Mouse (Mus musculus): ENCODE data around the gene Cenpe. TPM values are rescaled to one million over a fixed set of nuclear protein-coding genes. Genes with fewer than 3 reads are reported as not detected.

Cenpe gene
- polyA plus RNA-seq, 1 experiment from 2014 or later = 46.7 TPM

- Histone ChIP-seq H3K4me1 (ENCODE audit: control insufficient read depth, insufficient read depth, low read length) (no peaks in the 10 kb centered on the region), H3K9ac (ENCODE audit: low read depth, low read length) (no peak overlapping the region), H3K9me3 (ENCODE audit: control insufficient read depth, low read length) (no peaks in the 10 kb centered on the region), H3K4me3 (ENCODE audit: low read length) (no peak overlapping the region), H3K4me2 (replicated peaks; ENCODE audit: low read depth, low read length) (no peak overlapping the region), H3K27ac (ENCODE audit: low read depth, low read length) (no peak overlapping the region), H3K27me3 (ENCODE audit: control insufficient read depth, insufficient read depth, low read length) (no peaks in the 10 kb centered on the region), H3K36me3 (ENCODE audit: control insufficient read depth, insufficient read depth, low read length) (peaks cover 79% of the 10 kb centered on the region)
- 83% methylated on average over 3 of the region's 3 CpGs for WGBS
- ATAC-seq (ENCODE audit: low FRiP score, low TSS enrichment) = no peak
These were observed 20.1 kb downstream of the Cenpe start for GRCm38 (mm10) chr3:135232462-135232861.

- Histone ChIP-seq H3K27ac (ENCODE audit: low read depth, low read length) (no peak overlapping the region), H3K4me1 (ENCODE audit: control insufficient read depth, insufficient read depth, low read length) (no peaks in the 10 kb centered on the region), H3K9ac (ENCODE audit: low read depth, low read length) (no peak overlapping the region), H3K4me2 (replicated peaks; ENCODE audit: low read depth, low read length) (no peak overlapping the region), H3K27me3 (ENCODE audit: control insufficient read depth, insufficient read depth, low read length) (no peaks in the 10 kb centered on the region), H3K4me3 (ENCODE audit: low read length) (no peak overlapping the region), H3K9me3 (ENCODE audit: control insufficient read depth, low read length) (no peaks in the 10 kb centered on the region), H3K36me3 (ENCODE audit: control insufficient read depth, insufficient read depth, low read length) (peaks cover 92% of the 10 kb centered on the region)
- no peak for ATAC-seq (ENCODE audit: low FRiP score, low TSS enrichment)
These were observed 33.4 kb downstream of the Cenpe start for GRCm38 (mm10) chr3:135245733-135246132.

GRCm38 (mm10) chr3:135246828-135247227, 34.5 kb downstream of the Cenpe start:
- H3K4me3 ChIP-seq (ENCODE audit: low read length) = no peak overlapping the region
- H3K27ac ChIP-seq (ENCODE audit: low read depth, low read length) = no peak overlapping the region
- H3K36me3 ChIP-seq (ENCODE audit: control insufficient read depth, insufficient read depth, low read length) = peaks cover 93% of the 10 kb centered on the region
- H3K4me1 ChIP-seq (ENCODE audit: control insufficient read depth, insufficient read depth, low read length) = no peaks in the 10 kb centered on the region
- no peak overlapping the region for H3K9ac ChIP-seq (ENCODE audit: low read depth, low read length)
- 97% methylated on average over 6 of the region's 6 CpGs for WGBS
- H3K27me3 ChIP-seq (ENCODE audit: control insufficient read depth, insufficient read depth, low read length) = no peaks in the 10 kb centered on the region
- no peaks in the 10 kb centered on the region for H3K9me3 ChIP-seq (ENCODE audit: control insufficient read depth, low read length)
- no peak for ATAC-seq (ENCODE audit: low FRiP score, low TSS enrichment)
- no peak overlapping the region for H3K4me2 ChIP-seq (replicated peaks; ENCODE audit: low read depth, low read length)

GRCm38 (mm10) chr3:135249104-135249503, 36.8 kb downstream of the Cenpe start:
- Histone ChIP-seq H3K36me3 (ENCODE audit: control insufficient read depth, insufficient read depth, low read length) (peaks cover 80% of the 10 kb centered on the region), H3K4me2 (replicated peaks; ENCODE audit: low read depth, low read length) (no peak overlapping the region), H3K9me3 (ENCODE audit: control insufficient read depth, low read length) (no peaks in the 10 kb centered on the region), H3K4me3 (ENCODE audit: low read length) (no peak overlapping the region), H3K27ac (ENCODE audit: low read depth, low read length) (no peak overlapping the region), H3K4me1 (ENCODE audit: control insufficient read depth, insufficient read depth, low read length) (no peaks in the 10 kb centered on the region), H3K27me3 (ENCODE audit: control insufficient read depth, insufficient read depth, low read length) (no peaks in the 10 kb centered on the region), H3K9ac (ENCODE audit: low read depth, low read length) (no peak overlapping the region)
- WGBS = 77% methylated on average over 6 of the region's 6 CpGs
- peak; percentile 75; the same call in 1 of the 2 replicates for ATAC-seq (ENCODE audit: low FRiP score, low TSS enrichment)

- H3K27me3 ChIP-seq (ENCODE audit: control insufficient read depth, insufficient read depth, low read length) = no peaks in the 10 kb centered on the region
- H3K9me3 ChIP-seq (ENCODE audit: control insufficient read depth, low read length) = no peaks in the 10 kb centered on the region
- H3K36me3 ChIP-seq (ENCODE audit: control insufficient read depth, insufficient read depth, low read length) = peaks cover 72% of the 10 kb centered on the region
- H3K27ac ChIP-seq (ENCODE audit: low read depth, low read length) = no peak overlapping the region
- no peak overlapping the region for H3K4me2 ChIP-seq (replicated peaks; ENCODE audit: low read depth, low read length)
- H3K4me3 ChIP-seq (ENCODE audit: low read length) = no peak overlapping the region
- H3K9ac ChIP-seq (ENCODE audit: low read depth, low read length) = no peak overlapping the region
- no peaks in the 10 kb centered on the region for H3K4me1 ChIP-seq (ENCODE audit: control insufficient read depth, insufficient read depth, low read length)
- 93% methylated on average over 6 of the region's 6 CpGs for WGBS
- no peak for ATAC-seq (ENCODE audit: low FRiP score, low TSS enrichment)
These were observed 39.5 kb downstream of the Cenpe start for GRCm38 (mm10) chr3:135251825-135252224.

- ATAC-seq (ENCODE audit: low FRiP score, low TSS enrichment) = no peak
- H3K9ac ChIP-seq (ENCODE audit: low read depth, low read length) = no peak overlapping the region
- H3K27ac ChIP-seq (ENCODE audit: low read depth, low read length) = no peak overlapping the region
- no peaks in the 10 kb centered on the region for H3K4me1 ChIP-seq (ENCODE audit: control insufficient read depth, insufficient read depth, low read length)
- H3K27me3 ChIP-seq (ENCODE audit: control insufficient read depth, insufficient read depth, low read length) = no peaks in the 10 kb centered on the region
- no peak overlapping the region for H3K4me2 ChIP-seq (replicated peaks; ENCODE audit: low read depth, low read length)
- no peaks in the 10 kb centered on the region for H3K9me3 ChIP-seq (ENCODE audit: control insufficient read depth, low read length)
- H3K4me3 ChIP-seq (ENCODE audit: low read length) = no peak overlapping the region
- peaks cover 73% of the 10 kb centered on the region for H3K36me3 ChIP-seq (ENCODE audit: control insufficient read depth, insufficient read depth, low read length)
These were observed 42.4 kb downstream of the Cenpe start for GRCm38 (mm10) chr3:135254784-135255183.

- no peak for ATAC-seq (ENCODE audit: low FRiP score, low TSS enrichment)
- WGBS = 91% methylated on average over 10 of the region's 10 CpGs
- no peak overlapping the region for H3K4me2 ChIP-seq (replicated peaks; ENCODE audit: low read depth, low read length)
- no peaks in the 10 kb centered on the region for H3K4me1 ChIP-seq (ENCODE audit: control insufficient read depth, insufficient read depth, low read length)
- H3K9me3 ChIP-seq (ENCODE audit: control insufficient read depth, low read length) = no peaks in the 10 kb centered on the region
- H3K36me3 ChIP-seq (ENCODE audit: control insufficient read depth, insufficient read depth, low read length) = peaks cover 85% of the 10 kb centered on the region
- no peak overlapping the region for H3K9ac ChIP-seq (ENCODE audit: low read depth, low read length)
- no peaks in the 10 kb centered on the region for H3K27me3 ChIP-seq (ENCODE audit: control insufficient read depth, insufficient read depth, low read length)
- no peak overlapping the region for H3K27ac ChIP-seq (ENCODE audit: low read depth, low read length)
- H3K4me3 ChIP-seq (ENCODE audit: low read length) = no peak overlapping the region
These were observed 46.6 kb downstream of the Cenpe start for GRCm38 (mm10) chr3:135258919-135259318.

- Histone ChIP-seq H3K4me2 (replicated peaks; ENCODE audit: low read depth, low read length) (no peak overlapping the region), H3K27me3 (ENCODE audit: control insufficient read depth, insufficient read depth, low read length) (no peaks in the 10 kb centered on the region), H3K4me3 (ENCODE audit: low read length) (no peak overlapping the region), H3K9me3 (ENCODE audit: control insufficient read depth, low read length) (no peaks in the 10 kb centered on the region), H3K9ac (ENCODE audit: low read depth, low read length) (no peak overlapping the region), H3K36me3 (ENCODE audit: control insufficient read depth, insufficient read depth, low read length) (peaks cover 93% of the 10 kb centered on the region), H3K27ac (ENCODE audit: low read depth, low read length) (no peak overlapping the region), H3K4me1 (ENCODE audit: control insufficient read depth, insufficient read depth, low read length) (no peaks in the 10 kb centered on the region)
- WGBS = 74% methylated on average over 7 of the region's 7 CpGs
- no peak for ATAC-seq (ENCODE audit: low FRiP score, low TSS enrichment)
These were observed 47.9 kb downstream of the Cenpe start for GRCm38 (mm10) chr3:135260233-135260632.

GRCm38 (mm10) chr3:135268616-135269015, 56.3 kb downstream of the Cenpe start:
- Histone ChIP-seq H3K27me3 (ENCODE audit: control insufficient read depth, insufficient read depth, low read length) (no peaks in the 10 kb centered on the region), H3K27ac (ENCODE audit: low read depth, low read length) (no peak overlapping the region), H3K4me1 (ENCODE audit: control insufficient read depth, insufficient read depth, low read length) (no peaks in the 10 kb centered on the region), H3K4me3 (ENCODE audit: low read length) (no peak overlapping the region), H3K4me2 (replicated peaks; ENCODE audit: low read depth, low read length) (no peak overlapping the region), H3K9me3 (ENCODE audit: control insufficient read depth, low read length) (no peaks in the 10 kb centered on the region), H3K9ac (ENCODE audit: low read depth, low read length) (no peak overlapping the region), H3K36me3 (ENCODE audit: control insufficient read depth, insufficient read depth, low read length) (peaks cover 89% of the 10 kb centered on the region)
- WGBS = 84% methylated on average over 5 of the region's 5 CpGs
- ATAC-seq (ENCODE audit: low FRiP score, low TSS enrichment) = no peak

Measured in kidney, embryonic 14.5 days (tissue).